Mouse (Mus musculus): ENCODE data around the gene Prss35. TPM values are rescaled to one million over a fixed set of nuclear protein-coding genes. Genes with fewer than 3 reads are reported as not detected.

Prss35 gene
- 100 to 1,000 TPM; 153 to 823 TPM for total RNA-seq (2021)
- long read RNA-seq, experiment 1, transcript Prss35-201 (2 exons, 3,444 nt) = major isoform, 132 of 169 reads
- long read RNA-seq, experiment 1, partial matches to known transcripts = 13 of 169 reads
- long read RNA-seq, experiment 1, other reads (novel, unspliced or antisense) = 24 of 169 reads
- long read RNA-seq, experiment 2, transcript Prss35-201 (2 exons, 3,444 nt) = major isoform, 252 of 284 reads
- long read RNA-seq, experiment 2, partial matches to known transcripts = 5 of 284 reads
- long read RNA-seq, experiment 2, other reads (novel, unspliced or antisense) = 27 of 284 reads

- peak; percentile 74 to 85 for DNase-seq
Observed at GRCm38 (mm10) chr9:86742959-86743911, at the start of gene Prss35. Prss35 (plus strand) TSS chr9:86743649.

- DNase-seq = no peak
Observed at GRCm38 (mm10) chr9:86693935-86694334, 49.5 kb upstream of the Prss35 start.

- DNase-seq = no peak
Observed at GRCm38 (mm10) chr9:86694644-86695043, 48.8 kb upstream of the Prss35 start.

GRCm38 (mm10) chr9:86695199-86695817, 48.1 kb upstream of the Prss35 start:
- DNase-seq = peak; percentile 49 to 51

GRCm38 (mm10) chr9:86695818-86696261, 47.6 kb upstream of the Prss35 start, which contains the start of gene Me1:
Me1 (minus strand) TSS chr9:86695953.
- DNase-seq = peak; percentile 77 to 87

- no peak for DNase-seq
Observed at GRCm38 (mm10) chr9:86701264-86701663, 42.2 kb upstream of the Prss35 start.

- no peak for DNase-seq
Observed at GRCm38 (mm10) chr9:86701844-86702243, 41.6 kb upstream of the Prss35 start.

GRCm38 (mm10) chr9:86707431-86707830, 36.0 kb upstream of the Prss35 start:
- no peak for DNase-seq

GRCm38 (mm10) chr9:86708921-86709320, 34.5 kb upstream of the Prss35 start:
- DNase-seq = peak; percentile 56 to 63

- DNase-seq = no peak
Observed at GRCm38 (mm10) chr9:86710091-86710634, 33.3 kb upstream of the Prss35 start.

GRCm38 (mm10) chr9:86712648-86713047, 30.8 kb upstream of the Prss35 start:
- DNase-seq = no peak

GRCm38 (mm10) chr9:86714089-86714488, 29.4 kb upstream of the Prss35 start:
- no peak for DNase-seq

GRCm38 (mm10) chr9:86716540-86716939, 26.9 kb upstream of the Prss35 start:
- DNase-seq = no peak

- DNase-seq = peak; percentile 56 to 61
Observed at GRCm38 (mm10) chr9:86717119-86717518, 26.3 kb upstream of the Prss35 start.

- DNase-seq = no peak
Observed at GRCm38 (mm10) chr9:86720227-86720626, 23.2 kb upstream of the Prss35 start.

- DNase-seq = no peak
Observed at GRCm38 (mm10) chr9:86720794-86721193, 22.7 kb upstream of the Prss35 start.

- DNase-seq = no peak
Observed at GRCm38 (mm10) chr9:86725066-86725465, 18.4 kb upstream of the Prss35 start.

- DNase-seq = no peak
Observed at GRCm38 (mm10) chr9:86725604-86726380, 17.7 kb upstream of the Prss35 start.

- no peak for DNase-seq
Observed at GRCm38 (mm10) chr9:86726381-86726720, 17.1 kb upstream of the Prss35 start.

GRCm38 (mm10) chr9:86728214-86728814, 15.1 kb upstream of the Prss35 start:
- DNase-seq = peak; percentile 45 to 55

- no peak for DNase-seq
Observed at GRCm38 (mm10) chr9:86729084-86729483, 14.4 kb upstream of the Prss35 start.

Measured in adrenal gland, postnatal 36 days (tissue).